Mouse (Mus musculus) embryonic facial prominence, embryonic 11.5 days (tissue): ENCODE data around the gene Tbc1d9. TPM values are rescaled to one million over a fixed set of nuclear protein-coding genes. Genes with fewer than 3 reads are reported as not detected.

Experiments used
- ATAC-seq: fragments of 200-750 bp; cut with Nextera tagmentation; replicated peaks from 2 replicates; pipeline ENCODE4 v1.8.0; 2017; ENCODE audit warnings: low read depth; ENCODE audit not compliant: insufficient number of reproducible peaks, low FRiP score, low TSS enrichment
- DNase-seq: peaks from one replicate; pipeline ENCODE4 v3.0.0-alpha.2; 2015; ENCODE audit warnings: low spot score
- H3K27ac ChIP-seq: fragments of 300-500 bp; sonication (generic); replicated peaks from 2 replicates; pipeline ENCODE4 v1.5.1; 2014; ENCODE audit warnings: mild to moderate bottlenecking, low read depth, low read length, control low read depth
- H3K27me3 ChIP-seq: fragments of 300-500 bp; sonication (generic); 2 replicates; pipeline ENCODE4 v1.6.1; 2014; ENCODE audit warnings: mild to moderate bottlenecking, low read length, moderate library complexity, mixed read lengths; ENCODE audit not compliant: control insufficient read depth, insufficient read depth
- H3K36me3 ChIP-seq: fragments of 300-500 bp; sonication (generic); replicated peaks from 2 replicates; pipeline ENCODE4 v1.6.1; 2014; ENCODE audit warnings: low read depth, mild to moderate bottlenecking, low read length, moderate library complexity, mixed read lengths; ENCODE audit not compliant: control insufficient read depth, insufficient read depth
- H3K4me1 ChIP-seq: fragments of 300-500 bp; sonication (generic); 2 replicates; pipeline ENCODE4 v1.6.1; 2014; ENCODE audit warnings: low read length, mixed read lengths; ENCODE audit not compliant: control insufficient read depth, insufficient read depth
- H3K4me2 ChIP-seq: fragments of 300-500 bp; sonication (generic); 2 replicates; pipeline ENCODE4 v1.6.1; 2014; ENCODE audit warnings: low read depth, mild to moderate bottlenecking, control low read depth, low read length, moderate library complexity
- H3K4me3 ChIP-seq: fragments of 300-500 bp; sonication (generic); 2 replicates; pipeline ENCODE4 v1.5.1; 2014; ENCODE audit warnings: low read depth, low read length, control low read depth
- H3K9ac ChIP-seq: fragments of 300-500 bp; sonication (generic); replicated peaks from 2 replicates; pipeline ENCODE4 v1.6.1; 2014; ENCODE audit warnings: mild to moderate bottlenecking, control low read depth, low read length
- H3K9me3 ChIP-seq: fragments of 300-500 bp; sonication (generic); replicated peaks from 2 replicates; pipeline ENCODE4 v1.6.1; 2016; ENCODE audit warnings: mild to moderate bottlenecking, low read length, inconsistent platforms, mixed read lengths; ENCODE audit not compliant: control insufficient read depth
- WGBS: fragments of 180-500 bp; shearing (Covaris S2); extraction: QIAGEN DNeasy Blood & Tissue Kit; methylation state at CpG from one replicate; pipeline ENCODE4 v1.1.7; 2014; 5-methylcytosine and 5-hydroxymethylcytosine counted together
- polyA plus RNA-seq: library from polyadenylated mRNA; unstranded; fragments of >200 nt; fragmentation: Nextera tagmentation; extraction: Ambion mirVana; gene quantifications from 2 replicates; pipeline ENCODE4 v1.2.1, GENCODE M21; 2014

Gene Tbc1d9
- polyA plus RNA-seq, 1 experiment from 2014 or later = 6.4 TPM

DNA sequence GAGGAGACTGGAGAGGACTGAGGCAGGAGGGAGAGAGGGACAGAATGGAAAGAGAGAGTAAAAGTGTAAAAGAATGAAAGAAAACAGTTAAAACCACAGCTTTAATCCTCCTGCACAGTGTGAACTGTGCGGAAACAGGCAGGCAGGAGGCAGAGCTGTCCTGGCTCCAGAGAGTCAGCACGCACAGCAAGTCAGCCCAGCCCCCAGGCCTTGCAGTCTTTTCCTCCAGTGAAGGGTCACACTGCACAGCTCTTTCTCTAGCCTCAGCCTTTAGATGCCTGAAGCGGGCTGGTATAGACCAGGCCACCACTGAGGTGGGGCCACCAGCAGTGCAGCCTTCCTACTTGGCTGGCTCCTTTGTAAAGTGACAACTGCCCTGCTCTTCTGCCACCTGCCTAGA is 155.4 kb downstream of the Tbc1d9 start:
- DNase-seq (peak; percentile 34), ATAC-seq (peak; percentile 77; the same call in 1 of the 2 replicates)
- no peaks in the 10 kb centered on the region for H3K36me3 ChIP-seq
- H3K27ac ChIP-seq = no peak overlapping the region; the same call in 1 of the 2 replicates
- H3K4me1 ChIP-seq = no peaks in the 10 kb centered on the region; the same call in 1 of the 2 replicates
- H3K9ac ChIP-seq = no peak overlapping the region
- no peak overlapping the region for H3K4me2 ChIP-seq
- no peaks in the 10 kb centered on the region for H3K27me3 ChIP-seq
- WGBS = 42% methylated on average over 3 of the region's 3 CpGs
- H3K4me3 ChIP-seq = no peak overlapping the region
- H3K9me3 ChIP-seq = no peaks in the 10 kb centered on the region

DNA sequence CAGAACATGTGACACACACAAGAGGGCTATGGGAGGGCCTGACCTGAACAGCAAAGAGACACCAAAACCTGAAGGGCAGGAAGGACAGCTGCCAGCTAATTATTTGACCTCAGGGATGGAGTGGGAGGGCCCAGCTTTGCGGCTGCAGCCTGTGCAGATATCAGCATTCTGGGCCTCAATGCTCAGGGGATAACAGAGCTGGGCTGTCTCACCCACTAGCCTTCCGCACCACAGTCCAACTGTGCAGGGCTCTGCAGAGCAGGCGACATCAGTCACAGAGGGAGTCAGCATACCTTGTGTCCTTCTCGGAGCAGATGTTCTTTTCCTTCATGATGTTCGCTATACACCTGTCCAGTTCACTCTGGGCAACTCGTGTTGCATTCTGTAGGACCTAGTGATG is 157.2 kb downstream of the Tbc1d9 start:
- no peaks in the 10 kb centered on the region for H3K27me3 ChIP-seq
- ATAC-seq (no peak), DNase-seq (no peak)
- no peak overlapping the region for H3K27ac ChIP-seq
- 87% methylated on average over 6 of the region's 6 CpGs for WGBS
- H3K4me2 ChIP-seq = no peak overlapping the region
- no peak overlapping the region for H3K9ac ChIP-seq
- H3K4me1 ChIP-seq = no peaks in the 10 kb centered on the region; the same call in 1 of the 2 replicates
- no peak overlapping the region for H3K4me3 ChIP-seq
- no peaks in the 10 kb centered on the region for H3K9me3 ChIP-seq
- no peaks in the 10 kb centered on the region for H3K36me3 ChIP-seq

Other genes with a start within 250 kb of the Tbc1d9 start
- 2.7 and 3.5 TPM in 2 replicates for gene Gm10645, start 818 bp downstream of the Tbc1d9 start, polyA plus RNA-seq
- not detected in 2 replicates for gene Ucp1, start 125.0 kb downstream of the Tbc1d9 start, polyA plus RNA-seq
- gene Elmod2, start 167.1 kb downstream of the Tbc1d9 start, polyA plus RNA-seq = 28.3 and 36.1 TPM in 2 replicates
- not detected in 2 replicates for gene Mgat4d, start 183.1 kb downstream of the Tbc1d9 start, polyA plus RNA-seq
- gene Clgn, start 224.5 kb downstream of the Tbc1d9 start, polyA plus RNA-seq = 4.6 and 4.7 TPM in 2 replicates